ENCODE assay signal across 8 mouse cellular contexts in genomic region chr6:127079867-127080731, GRCm38 (mm10). TPM values are rescaled to one million over a fixed set of nuclear protein-coding genes. Genes with fewer than 3 reads are reported as not detected.
DNase-seq lines count a peak whose midpoint lies in the region; ATAC-seq and TF ChIP-seq lines count a peak whose summit lies in the region.

No protein-coding gene starts in this region.

- no peaks in the 10 kb centered on the region for H3K9me3 ChIP-seq in ES-Bruce4 (replicated peaks; ENCODE audit: control insufficient read depth, insufficient read depth, low read length, poor library complexity, severe bottlenecking)
- H3K9me3 ChIP-seq in embryonic facial prominence, embryonic 13.5 days, result no peaks in the 10 kb centered on the region
- no peaks in the 10 kb centered on the region for H3K9me3 ChIP-seq in liver, embryonic 16.5 days (replicated peaks; ENCODE audit: control insufficient read depth, low read length)
- no peaks in the 10 kb centered on the region for H3K9me3 ChIP-seq in neural tube, embryonic 12.5 days

- no peak overlapping the region for H3K27ac ChIP-seq in ES-Bruce4 (ENCODE audit: insufficient read depth, low read length)
- peak overlapping the region; percentile 55 for H3K27ac ChIP-seq in embryonic facial prominence, embryonic 13.5 days
- H3K27ac ChIP-seq in liver, embryonic 16.5 days (ENCODE audit: low read length), result no peak overlapping the region
- peak overlapping the region; percentile 7; the same call in 1 of the 2 replicates for H3K27ac ChIP-seq in neural tube, embryonic 12.5 days

- peak overlapping the region; percentile 98 for H3K4me2 ChIP-seq in embryonic facial prominence, embryonic 13.5 days
- H3K4me2 ChIP-seq in liver, embryonic 16.5 days (ENCODE audit: low read depth, low read length), result peak overlapping the region; percentile 53
- peak overlapping the region; percentile 98 for H3K4me2 ChIP-seq in neural tube, embryonic 12.5 days (replicated peaks)

- peak overlapping the region; percentile 59 for H3K4me3 ChIP-seq in ES-Bruce4 (ENCODE audit: low read depth, low read length)
- H3K4me3 ChIP-seq in embryonic facial prominence, embryonic 13.5 days, result peak overlapping the region; percentile 62
- H3K4me3 ChIP-seq in liver, embryonic 16.5 days (ENCODE audit: low read depth, low read length), result peak overlapping the region; percentile 34
- peak overlapping the region; percentile 58 for H3K4me3 ChIP-seq in neural tube, embryonic 12.5 days

- peak; percentile 46 for TF ChIP-seq CTCF in ES-Bruce4 (IDR thresholded peaks at IDR 0.05; ENCODE audit: low read depth, low read length)

- no peaks in the 10 kb centered on the region for H3K4me1 ChIP-seq in ES-Bruce4 (ENCODE audit: control insufficient read depth, insufficient read depth, low read length)
- peaks cover 11% of the 10 kb centered on the region; the same call in 1 of the 2 replicates for H3K4me1 ChIP-seq in embryonic facial prominence, embryonic 13.5 days
- H3K4me1 ChIP-seq in liver, embryonic 16.5 days (ENCODE audit: control insufficient read depth, low read depth, low read length), result no peaks in the 10 kb centered on the region
- 0 out of 2 replicates have a peak, but pooled peaks cover 4% of the 10 kb centered on the region for H3K4me1 ChIP-seq in neural tube, embryonic 12.5 days

- intact Hi-C loops in heart, postnatal 10 days (cut with DNase I), result no loop called here

- no peak for TF ChIP-seq POLR2A in ES-Bruce4 (IDR thresholded peaks at IDR 0.05; ENCODE audit: insufficient read depth, low read length)

- H3K36me3 ChIP-seq in ES-Bruce4 (ENCODE audit: control insufficient read depth, insufficient read depth, low read length, poor library complexity, severe bottlenecking), result no peaks in the 10 kb centered on the region
- no peaks in the 10 kb centered on the region for H3K36me3 ChIP-seq in embryonic facial prominence, embryonic 13.5 days
- H3K36me3 ChIP-seq in liver, embryonic 16.5 days (ENCODE audit: control insufficient read depth, insufficient read depth), result no peaks in the 10 kb centered on the region
- H3K36me3 ChIP-seq in neural tube, embryonic 12.5 days, result no peaks in the 10 kb centered on the region

- peak; percentile 74 for ATAC-seq in embryonic facial prominence, embryonic 13.5 days (ENCODE audit: insufficient number of reproducible peaks, insufficient read depth, low FRiP score, low TSS enrichment, low read depth)
- no peak for ATAC-seq in liver, embryonic 16.5 days (ENCODE audit: low read depth)
- ATAC-seq in neural tube, embryonic 12.5 days (ENCODE audit: low FRiP score, low read depth), result peak; percentile 92

- no peak for TF ChIP-seq EP300 in ES-Bruce4 (IDR thresholded peaks at IDR 0.05; ENCODE audit: insufficient read depth, low read depth, low read length)

- H3K9ac ChIP-seq in ES-Bruce4 (ENCODE audit: low read depth, poor library complexity, severe bottlenecking), result peak overlapping the region; percentile 20
- H3K9ac ChIP-seq in embryonic facial prominence, embryonic 13.5 days, result peak overlapping the region; percentile 80
- no peak overlapping the region for H3K9ac ChIP-seq in liver, embryonic 16.5 days (ENCODE audit: low read depth, low read length)
- H3K9ac ChIP-seq in neural tube, embryonic 12.5 days, result peak overlapping the region; percentile 69

- peak; percentile 46 for DNase-seq in adrenal gland, postnatal 25 days
- DNase-seq in heart, postnatal 10 days, result peak; percentile 47 to 56
- DNase-seq in layer of hippocampus, adult 18-20 months (ENCODE audit: low spot score in 2 of 2), result peak; percentile 58 to 78
- peak; percentile 26 for DNase-seq in yolk sac, embryonic 10.5 days (ENCODE audit: low spot score)

- WGBS in embryonic facial prominence, embryonic 13.5 days, result under 1% methylated on average over 59 of the region's 59 CpGs
- 3% methylated on average over 59 of the region's 59 CpGs for WGBS in liver, embryonic 16.5 days (ENCODE audit: insufficient replicate concordance)
- WGBS in neural tube, embryonic 12.5 days, result under 1% methylated on average over 59 of the region's 59 CpGs

- no peaks in the 10 kb centered on the region for H3K27me3 ChIP-seq in ES-Bruce4 (ENCODE audit: control insufficient read depth, insufficient read depth, low read length, poor library complexity, severe bottlenecking)
- peaks cover 26% of the 10 kb centered on the region for H3K27me3 ChIP-seq in embryonic facial prominence, embryonic 13.5 days
- H3K27me3 ChIP-seq in liver, embryonic 16.5 days (ENCODE audit: control insufficient read depth, insufficient read depth, low read depth, low read length), result peaks cover 17% of the 10 kb centered on the region
- H3K27me3 ChIP-seq in neural tube, embryonic 12.5 days (replicated peaks), result peaks cover 11% of the 10 kb centered on the region; the same call in 1 of the 2 replicates

RNA-seq across cellular contexts. Expression of gene Fgf23, which starts 7.4 kb away (rescaled TPM):
- 0.33 and 0.49 TPM in 2 replicates for polyA plus RNA-seq in ES-Bruce4 (2011; ENCODE audit: insufficient read depth, insufficient read length, low read depth, missing spikeins)
- total RNA-seq in adrenal gland, postnatal 25 days (2021), result not detected in 2 replicates
- polyA plus RNA-seq in embryonic facial prominence, embryonic 13.5 days (2015; fragmentation: Nextera tagmentation; extraction: Ambion mirVana), result 0.23 and 0.30 TPM in 2 replicates
- not detected for total RNA-seq in heart, postnatal 10 days (2021)
- under 1 TPM; 0.17 to 0.18 TPM for total RNA-seq in layer of hippocampus, adult 18-20 months (2021)
- polyA plus RNA-seq in liver, embryonic 16.5 days (2015; fragmentation: Nextera tagmentation; extraction: Ambion mirVana), result not detected in 2 replicates
- polyA plus RNA-seq in neural tube, embryonic 12.5 days (2016; fragmentation: Nextera tagmentation; extraction: Ambion mirVana), result not detected in 2 replicates

RNA-seq across cellular contexts. Expression of gene Tigar, which starts 29.3 kb away (rescaled TPM):
- 32.4 and 37.6 TPM in 2 replicates for polyA plus RNA-seq in ES-Bruce4 (2011; ENCODE audit: insufficient read depth, insufficient read length, low read depth, missing spikeins)
- 16.1 and 22.9 TPM in 2 replicates for total RNA-seq in adrenal gland, postnatal 25 days (2021)
- 2.1 and 4.3 TPM in 2 replicates for polyA plus RNA-seq in embryonic facial prominence, embryonic 13.5 days (2015; fragmentation: Nextera tagmentation; extraction: Ambion mirVana)
- total RNA-seq in heart, postnatal 10 days (2021), result 10 to 100 TPM; 38.8 to 40.4 TPM
- total RNA-seq in layer of hippocampus, adult 18-20 months (2021), result 10 to 100 TPM; 27.9 to 30.7 TPM
- 0.24 and 0.41 TPM in 2 replicates for polyA plus RNA-seq in liver, embryonic 16.5 days (2015; fragmentation: Nextera tagmentation; extraction: Ambion mirVana)
- polyA plus RNA-seq in neural tube, embryonic 12.5 days (2016; fragmentation: Nextera tagmentation; extraction: Ambion mirVana), result 7.9 and 8.3 TPM in 2 replicates

Comparison
In these comparisons a context has a peak if more than half of its experiments do, and no peak if none do; other contexts are left out.
1. H3K27ac ChIP-seq: peak in embryonic facial prominence, embryonic 13.5 days (single experiment) and neural tube, embryonic 12.5 days (single experiment); none in ES-Bruce4 (single experiment) and liver, embryonic 16.5 days (single experiment).
2. Peak in every context shown above with its lines, with median percentiles within 50 percentile points of each other: H3K4me3 ChIP-seq, DNase-seq and H3K4me2 ChIP-seq.